Mouse (Mus musculus) heart, postnatal 10 days (tissue): Measurements from ENCODE around the gene Edem1. TPM values are rescaled to one million over a fixed set of nuclear protein-coding genes. Genes with fewer than 3 reads are reported as not detected.

Source experiments
- DNase-seq, 2 experiments: peaks; one replicate each; pipeline ENCODE4 v3.0.0; 2021
- intact Hi-C: fragments of 180-260 bp; cut with DNase I; formaldehyde crosslinking; loops from one replicate; pipeline ENCODE4 v1.15.1; 2025
- total RNA-seq, 2 experiments: library from RNA; stranded (reverse); gene quantifications; 2 replicates each; pipeline ENCODE4 v1.2.3; 2021

Edem1 gene
- total RNA-seq, 2 experiments from 2014 or later = 15.8 to 22.0 TPM

GRCm38 (mm10) chr6:108870421-108870820 lies 42.0 kb downstream of the Edem1 start:
- DNase-seq = no peak
- intact Hi-C loops = no loop called here

- intact Hi-C loops = no loop called here
- no peak for DNase-seq
Observed at GRCm38 (mm10) chr6:108871251-108871650, 42.8 kb downstream of the Edem1 start.

- intact Hi-C loops = loop anchor here (5.0 kb wide), 1 partner anchor 277 kb away; no protein-coding TSS in a partner anchor
Observed at GRCm38 (mm10) chr6:108875344-108875743, 46.9 kb downstream of the Edem1 start.

GRCm38 (mm10) chr6:108876052-108876451 lies 47.6 kb downstream of the Edem1 start:
- intact Hi-C loops = loop anchor here (5.0 kb wide), 1 partner anchor 276 kb away; no protein-coding TSS in a partner anchor
- peak; percentile 32 to 37 for DNase-seq

More at GRCm38 (mm10) chr6:108875344-108875743, 46.9 kb downstream of the Edem1 start:
- no peak for DNase-seq

GRCm38 (mm10) chr6:108876486-108876885 lies 48.0 kb downstream of the Edem1 start:
- intact Hi-C loops = loop anchor here (5.0 kb wide), 1 partner anchor 276 kb away; no protein-coding TSS in a partner anchor
- DNase-seq = peak; percentile 10

- no peak for DNase-seq
Observed at GRCm38 (mm10) chr6:108880368-108881013, 52.0 kb downstream of the Edem1 start.

GRCm38 (mm10) chr6:108881074-108881473 lies 52.6 kb downstream of the Edem1 start:
- intact Hi-C loops = no loop called here

More at GRCm38 (mm10) chr6:108880368-108881013, 52.0 kb downstream of the Edem1 start:
- intact Hi-C loops = no loop called here

GRCm38 (mm10) chr6:108883826-108884225 lies 55.4 kb downstream of the Edem1 start:
- intact Hi-C loops = no loop called here
- DNase-seq = no peak

More at GRCm38 (mm10) chr6:108881074-108881473, 52.6 kb downstream of the Edem1 start:
- no peak for DNase-seq

- DNase-seq = no peak
- intact Hi-C loops = no loop called here
Observed at GRCm38 (mm10) chr6:108884603-108885002, 56.2 kb downstream of the Edem1 start.

GRCm38 (mm10) chr6:108886346-108886745 lies 57.9 kb downstream of the Edem1 start:
- intact Hi-C loops = no loop called here
- no peak for DNase-seq

- intact Hi-C loops = no loop called here
- no peak for DNase-seq
Observed at GRCm38 (mm10) chr6:108892589-108892988, 64.1 kb downstream of the Edem1 start.

GRCm38 (mm10) chr6:108895129-108895528 lies 66.7 kb downstream of the Edem1 start:
- no peak for DNase-seq

GRCm38 (mm10) chr6:108895976-108896375 lies 67.5 kb downstream of the Edem1 start:
- no peak for DNase-seq
- intact Hi-C loops = no loop called here

More at GRCm38 (mm10) chr6:108895129-108895528, 66.7 kb downstream of the Edem1 start:
- intact Hi-C loops = no loop called here

GRCm38 (mm10) chr6:108896525-108897087 lies 68.2 kb downstream of the Edem1 start:
- DNase-seq = no peak
- intact Hi-C loops = no loop called here

GRCm38 (mm10) chr6:108899231-108899630 lies 70.8 kb downstream of the Edem1 start:
- no peak for DNase-seq
- intact Hi-C loops = no loop called here

GRCm38 (mm10) chr6:108902124-108902523 lies 73.7 kb downstream of the Edem1 start:
- DNase-seq = no peak
- intact Hi-C loops = no loop called here

- DNase-seq = no peak
Observed at GRCm38 (mm10) chr6:108903280-108903679, 74.8 kb downstream of the Edem1 start.

GRCm38 (mm10) chr6:108906539-108906938 lies 78.1 kb downstream of the Edem1 start:
- intact Hi-C loops = no loop called here
- DNase-seq = no peak

More at GRCm38 (mm10) chr6:108903280-108903679, 74.8 kb downstream of the Edem1 start:
- intact Hi-C loops = no loop called here
